Comparison of ENCODE assay signal across 2 mouse cellular contexts in the genomic region with DNA sequence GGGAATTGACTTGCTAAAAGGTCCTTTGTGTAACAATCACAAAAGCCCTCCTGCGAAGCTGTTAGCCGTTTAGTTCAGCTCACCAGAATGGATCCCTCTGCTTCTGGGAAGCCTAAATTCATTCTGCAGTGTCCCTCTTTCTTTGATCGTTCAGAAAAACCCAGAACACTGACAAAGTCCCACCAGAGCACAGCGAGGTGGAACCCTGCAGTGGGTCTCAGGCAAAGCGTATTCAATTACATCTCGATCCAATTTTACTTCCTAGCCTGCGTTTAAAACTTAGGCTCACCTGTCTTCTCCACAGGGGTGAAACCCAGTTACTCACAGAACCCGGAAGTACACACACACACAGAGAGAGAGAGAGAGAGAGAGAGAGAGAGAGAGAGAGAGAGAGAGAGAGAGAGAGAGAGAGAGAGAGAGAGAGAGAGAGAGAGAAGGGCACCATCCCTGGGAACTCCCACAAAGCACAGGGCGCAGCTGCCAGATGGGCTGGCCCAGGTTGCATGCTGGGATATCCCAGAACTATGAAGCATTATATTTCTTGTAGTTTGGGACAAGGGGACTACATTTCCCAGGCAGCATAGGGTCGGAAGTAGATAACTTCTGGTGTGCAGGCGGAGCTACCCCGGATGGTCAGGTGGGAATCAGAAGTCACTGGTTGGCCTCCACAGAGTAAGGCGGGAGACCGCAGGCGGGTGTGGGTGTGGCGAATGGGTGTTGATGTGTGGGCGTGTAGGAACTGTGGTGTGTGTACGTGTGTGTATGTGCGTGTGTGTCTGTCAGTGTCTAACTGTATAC.
TF ChIP-seq lines count a peak whose summit lies in the region.

A gene (plus strand): TSS at position 526 of the 798 bp plus-strand sequence.

TF ChIP-seq in C2C12, 6 proteins besides CTCF, POLR2A, EP300 and RAD21 (continued from another document):
- peak; percentile 2 for TF ChIP-seq MYOD1 (IDR thresholded peaks at IDR 0.05; ENCODE audit: control insufficient read depth, insufficient read length, low read depth)
TF ChIP-seq in C2C12: peak in this region for 3.

TF ChIP-seq in myocyte, 11 proteins besides CTCF, POLR2A, EP300 and RAD21 (continued from another document):
- TF ChIP-seq MYOD1 (IDR thresholded peaks at IDR 0.05; ENCODE audit: control insufficient read depth in 1 of 3, insufficient read length in 2 of 3, low read depth in 2 of 3) = peak in 2 of 3 experiments; percentile 55 to 59
- TF ChIP-seq MYOG (IDR thresholded peaks at IDR 0.05; ENCODE audit: control insufficient read depth in 1 of 3, insufficient read depth in 1 of 3, insufficient read length in 2 of 3, low read depth in 2 of 3) = peak in 2 of 3 experiments; percentile 24 to 63
